Mouse (Mus musculus): ENCODE results near the gene Dnm3.

GRCm38 (mm10) chr1:162294572-162294910 is 183.3 kb downstream of the Dnm3 start:
- no peak for TF ChIP-seq CTCF (IDR thresholded peaks at IDR 0.05; ENCODE audit: control insufficient read depth, insufficient read depth, low read length)
- no peak for TF ChIP-seq POLR2A (IDR thresholded peaks at IDR 0.05; ENCODE audit: borderline replicate concordance, control insufficient read depth, low read depth, low read length)
